Mouse (Mus musculus) lung, postnatal 0 days (tissue): Measurements from ENCODE around the gene Tbc1d2b.

Experiments used
- CTCF ChIP-seq: IDR thresholded peaks from 2 replicates; pipeline ENCODE4 v1.5.1; 2016; ENCODE audit warnings: antibody characterized with exemption, mild to moderate bottlenecking
- EP300 ChIP-seq: IDR thresholded peaks from 2 replicates; pipeline ENCODE4 v1.6.1; 2016; ENCODE audit warnings: antibody characterized with exemption, mild to moderate bottlenecking, control low read depth

DNA sequence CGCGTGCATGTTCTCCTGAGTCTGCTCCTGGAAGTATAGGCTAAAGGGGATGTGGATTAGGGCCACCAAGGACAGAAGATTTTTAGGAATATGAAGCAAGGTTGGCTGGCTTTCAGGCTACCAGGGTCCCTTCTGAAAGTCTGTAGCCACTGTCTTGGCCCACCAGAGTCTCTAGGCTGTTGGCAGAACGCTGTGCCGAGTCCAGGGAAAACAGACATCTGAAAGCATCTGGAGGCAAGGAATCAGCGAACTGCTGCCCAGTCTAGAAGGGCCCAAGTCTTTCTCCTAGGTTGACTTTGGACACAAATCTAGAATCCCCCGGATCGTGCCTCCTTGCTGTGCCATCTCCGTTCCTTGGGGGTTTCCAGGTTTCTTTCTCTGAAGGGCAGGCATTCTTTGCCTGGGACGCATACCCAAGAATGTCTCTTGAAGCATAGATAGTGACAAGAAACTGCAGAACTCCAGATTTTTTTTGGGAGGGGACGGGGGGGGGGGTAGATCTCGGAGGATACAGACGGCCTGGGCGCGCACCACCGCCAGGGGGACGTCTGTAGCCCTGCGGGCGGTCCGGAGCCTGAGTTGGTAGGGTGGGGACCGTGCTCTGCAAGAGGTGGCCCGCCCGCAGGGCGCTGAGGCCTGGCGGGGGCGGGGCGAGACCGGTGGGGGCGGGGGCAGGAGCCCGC lies 108.2 kb downstream of the Tbc1d2b start:
- TF ChIP-seq CTCF, result peak; percentile 69
- no peak for TF ChIP-seq EP300
